Mouse (Mus musculus) monocyte, adult 5-6 weeks (primary cell): ENCODE data around the gene Kcnmb3. TPM values are rescaled to one million over a fixed set of nuclear protein-coding genes. Genes with fewer than 3 reads are reported as not detected.

ENCODE experiments used
- ATAC-seq: fragments of 153-309, 156-312 bp; replicated peaks from 2 replicates; pipeline ENCODE4 v1.8.0; 2017; ENCODE audit warnings: mild to moderate bottlenecking; ENCODE audit not compliant: low TSS enrichment, insufficient number of reproducible peaks, severe bottlenecking, poor library complexity, low FRiP score
- total RNA-seq: library from RNA; stranded (forward); fragments of 200-1000, 200-491, 200-594 nt; gene quantifications from 3 replicates; pipeline ENCODE4 v1.2.3, GENCODE M21; 2017

Kcnmb3 gene
- total RNA-seq, result not detected in 3 replicates

GRCm38 (mm10) chr3:32492097-32493090 is at the start of gene Kcnmb3:
Kcnmb3 (minus strand) TSS chr3:32492231.
- ATAC-seq, result no peak

GRCm38 (mm10) chr3:32538091-32538490 is 46.1 kb upstream of the Kcnmb3 start:
- no peak for ATAC-seq

DNA sequence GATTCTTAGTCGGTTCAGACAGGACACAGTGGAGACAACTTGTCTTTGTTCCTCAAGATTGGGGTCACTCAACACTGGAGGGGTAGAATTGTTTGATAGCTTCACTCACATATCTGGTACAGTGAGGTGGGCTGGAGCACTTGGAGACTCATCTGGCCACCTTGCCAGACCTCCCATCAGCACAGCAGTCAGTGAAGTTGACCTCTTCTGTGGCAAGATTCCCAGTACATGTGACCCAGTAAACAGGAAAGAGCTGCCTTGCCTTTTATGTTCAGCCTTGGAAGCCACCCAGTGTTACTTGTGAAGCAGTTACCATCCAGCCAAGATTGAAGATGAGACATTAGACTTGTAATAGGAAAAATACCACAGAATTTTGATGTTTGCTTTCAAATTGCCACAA is 45.5 kb upstream of the Kcnmb3 start:
- ATAC-seq, result no peak

- ATAC-seq, result no peak
Measured at GRCm38 (mm10) chr3:32535692-32536091, 43.7 kb upstream of the Kcnmb3 start.

DNA sequence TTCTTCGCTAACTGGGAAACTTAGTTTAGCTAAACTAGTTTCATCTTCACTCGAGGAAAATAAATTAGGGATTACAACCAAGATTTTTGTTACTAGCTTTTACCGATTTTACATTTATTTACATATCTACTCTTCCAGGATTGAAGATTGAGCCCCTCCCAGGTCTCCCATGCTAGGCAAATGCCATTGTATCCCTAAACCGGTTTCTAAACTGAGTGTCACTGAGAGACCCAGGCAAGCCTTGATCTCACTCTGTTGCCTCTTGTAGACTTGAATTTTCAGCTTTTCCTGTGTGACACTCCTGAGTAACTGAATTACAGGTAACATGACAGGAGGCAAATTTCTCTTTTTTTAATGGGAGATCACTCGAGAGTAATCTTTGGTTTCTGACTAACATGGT is 38.0 kb upstream of the Kcnmb3 start:
- no peak for ATAC-seq

- ATAC-seq, result peak; percentile 98
Measured at GRCm38 (mm10) chr3:32529303-32529898, 37.4 kb upstream of the Kcnmb3 start, which contains the start of gene Mfn1. Mfn1 (plus strand) TSS chr3:32529465.

GRCm38 (mm10) chr3:32527181-32527580 is 35.1 kb upstream of the Kcnmb3 start:
- no peak for ATAC-seq

DNA sequence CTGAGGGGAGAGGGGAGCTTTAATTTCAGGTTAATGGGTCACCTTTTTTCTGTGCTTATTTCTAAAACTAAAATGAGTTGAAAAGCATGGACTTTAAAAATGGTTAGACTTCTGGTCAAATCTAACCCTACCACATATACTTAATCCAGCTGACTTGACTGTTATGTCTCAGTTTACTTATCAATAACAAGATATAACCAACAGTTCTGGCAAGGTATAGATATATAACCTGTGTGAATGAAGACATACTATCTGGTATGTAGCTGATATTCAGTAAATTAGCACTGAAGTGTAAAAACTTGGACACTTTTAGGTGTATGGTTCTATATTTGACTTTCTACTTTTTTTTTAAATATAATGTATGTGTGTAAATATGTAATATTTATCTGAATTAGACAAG is 21.5 kb upstream of the Kcnmb3 start:
- ATAC-seq, result no peak

DNA sequence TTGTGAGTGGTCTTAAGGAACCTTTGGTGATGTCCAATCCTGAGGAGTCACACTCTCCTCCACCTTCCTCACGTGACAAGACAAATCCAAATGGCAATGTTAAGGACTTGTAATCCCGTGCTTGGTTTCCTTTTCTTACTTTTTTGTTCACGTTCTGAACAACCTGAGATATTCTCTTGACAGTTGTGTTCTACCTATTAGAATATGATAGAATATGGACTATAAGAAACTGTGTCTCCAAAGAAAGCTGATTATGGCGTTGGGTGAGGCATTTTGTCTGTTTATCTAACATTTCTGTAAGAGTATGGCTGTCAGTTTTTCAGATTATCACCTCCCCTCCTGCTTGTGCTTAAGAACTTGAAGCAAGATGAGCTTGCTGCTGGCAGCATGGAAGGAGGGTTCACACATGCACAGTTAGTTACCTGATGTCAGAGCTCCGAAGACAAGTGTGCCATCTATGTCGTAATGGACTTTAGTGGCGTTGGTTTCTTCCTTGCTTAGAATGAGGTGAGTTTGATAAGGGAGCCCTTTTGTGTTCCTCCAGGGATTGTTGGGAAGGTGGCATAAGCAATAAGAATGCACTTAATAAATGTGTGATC is 20.8 kb upstream of the Kcnmb3 start:
- ATAC-seq, result no peak

GRCm38 (mm10) chr3:32511191-32511550 is 19.1 kb upstream of the Kcnmb3 start:
- ATAC-seq, result no peak

- peak; percentile 93 for ATAC-seq
Measured at GRCm38 (mm10) chr3:32510375-32511190, 18.6 kb upstream of the Kcnmb3 start.

GRCm38 (mm10) chr3:32509496-32510374 is 17.7 kb upstream of the Kcnmb3 start, which contains the start of gene Zfp639:
Zfp639 (plus strand) TSS chr3:32510259.
- peak; percentile 14; the same call in 1 of the 2 replicates for ATAC-seq

GRCm38 (mm10) chr3:32508666-32509324 is 16.8 kb upstream of the Kcnmb3 start:
- ATAC-seq, result peak; percentile 59

GRCm38 (mm10) chr3:32506366-32507225 is 14.6 kb upstream of the Kcnmb3 start:
- ATAC-seq, result no peak

GRCm38 (mm10) chr3:32505841-32506240 is 13.8 kb upstream of the Kcnmb3 start:
- ATAC-seq, result no peak

DNA sequence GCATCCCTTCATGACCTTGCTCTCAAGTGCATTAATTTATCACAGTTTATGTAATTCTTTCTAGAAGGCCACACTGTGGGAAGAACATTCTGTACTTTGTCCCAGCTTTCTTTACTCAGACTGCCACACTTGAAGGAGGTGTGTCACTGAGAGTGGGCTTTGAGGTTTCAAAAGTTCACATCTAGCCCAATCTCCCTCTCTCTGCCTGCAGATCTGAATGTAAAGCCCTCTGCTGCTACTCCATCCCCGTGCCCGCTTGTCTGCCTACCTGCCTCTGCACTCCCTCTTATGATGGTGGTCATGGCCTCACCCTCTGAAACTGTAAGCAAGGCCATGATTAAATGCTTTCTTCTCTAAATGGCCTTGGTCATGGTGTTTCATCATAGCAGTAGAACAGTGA is 8.3 kb upstream of the Kcnmb3 start:
- ATAC-seq, result no peak

GRCm38 (mm10) chr3:32496711-32497070 is 4.7 kb upstream of the Kcnmb3 start:
- ATAC-seq, result no peak
